Mouse (Mus musculus) heart, embryonic 14.5 days (tissue): ENCODE results near the gene Spaca7. TPM values are rescaled to one million over a fixed set of nuclear protein-coding genes. Genes with fewer than 3 reads are reported as not detected.

Experiments used
- ATAC-seq: fragments of 200-750 bp; cut with Nextera tagmentation; 2 replicates; pipeline ENCODE4 v1.8.0; 2017; ENCODE audit warnings: low read depth, moderate TSS enrichment; ENCODE audit not compliant: insufficient number of reproducible peaks, insufficient read depth, low FRiP score
- H3K27ac ChIP-seq, 2 experiments: fragments of 200-500 bp in 1 of 2; fragments of 300-500 bp in 1 of 2; sonication (generic) in 1 of 2; replicated peaks in 1 of 2; 2 replicates each; pipeline ENCODE4 v1.5.1; 2012 to 2014; ENCODE audit warnings: low read depth in 2 of 2, low read length in 2 of 2, control low read depth in 1 of 2, mild to moderate bottlenecking in 1 of 2, mixed read lengths in 1 of 2; ENCODE audit not compliant: control insufficient read depth in 1 of 2, insufficient read depth in 1 of 2
- H3K27me3 ChIP-seq: fragments of 300-500 bp; sonication (generic); 2 replicates; pipeline ENCODE4 v1.6.1; 2014; ENCODE audit warnings: mild to moderate bottlenecking, low read length, control low read depth; ENCODE audit not compliant: control insufficient read depth, insufficient read depth
- H3K36me3 ChIP-seq: fragments of 300-500 bp; sonication (generic); 2 replicates; pipeline ENCODE4 v1.6.1; 2014; ENCODE audit warnings: mild to moderate bottlenecking, control low read depth, low read length, mixed read lengths; ENCODE audit not compliant: control insufficient read depth, insufficient read depth
- H3K4me1 ChIP-seq, 2 experiments: fragments of 200-500 bp in 1 of 2; fragments of 300-500 bp in 1 of 2; sonication (generic) in 1 of 2; 2 replicates each; pipeline ENCODE4 v1.6.1; 2012 to 2014; ENCODE audit warnings: low read length in 2 of 2, control low read depth in 1 of 2, mixed read lengths in 1 of 2; ENCODE audit not compliant: control insufficient read depth in 2 of 2, insufficient read depth in 2 of 2
- H3K4me2 ChIP-seq: fragments of 300-500 bp; sonication (generic); 2 replicates; pipeline ENCODE4 v1.6.1; 2014; ENCODE audit warnings: mild to moderate bottlenecking, low read length
- H3K4me3 ChIP-seq, 2 experiments: fragments of 200-500 bp in 1 of 2; fragments of 300-500 bp in 1 of 2; sonication (generic) in 1 of 2; 2 replicates each; pipeline ENCODE4 v1.5.1; 2012 to 2014; ENCODE audit warnings: low read length in 2 of 2, mild to moderate bottlenecking in 2 of 2, control low read depth in 1 of 2, low read depth in 1 of 2, moderate library complexity in 1 of 2; ENCODE audit not compliant: control insufficient read depth in 1 of 2, insufficient read depth in 1 of 2
- H3K9ac ChIP-seq: fragments of 300-500 bp; sonication (generic); 2 replicates; pipeline ENCODE4 v1.6.1; 2014; ENCODE audit warnings: mild to moderate bottlenecking, low read length
- H3K9me3 ChIP-seq: fragments of 300-500 bp; sonication (generic); 2 replicates; pipeline ENCODE4 v1.6.1; 2016; ENCODE audit warnings: low read length, control low read depth; ENCODE audit not compliant: control insufficient read depth
- WGBS: fragments of 180-500 bp; shearing (Covaris S2); extraction: QIAGEN DNeasy Blood & Tissue Kit; methylation state at CpG from one replicate; pipeline ENCODE4 v1.1.7; 2014; 5-methylcytosine and 5-hydroxymethylcytosine counted together
- polyA plus RNA-seq: library from polyadenylated mRNA; unstranded; fragments of >200 nt; fragmentation: Nextera tagmentation; extraction: Ambion mirVana; gene quantifications from 2 replicates; pipeline ENCODE4 v1.2.1, GENCODE M21; 2014

Spaca7 gene
- polyA plus RNA-seq, 1 experiment from 2014 or later, result not detected

DNA sequence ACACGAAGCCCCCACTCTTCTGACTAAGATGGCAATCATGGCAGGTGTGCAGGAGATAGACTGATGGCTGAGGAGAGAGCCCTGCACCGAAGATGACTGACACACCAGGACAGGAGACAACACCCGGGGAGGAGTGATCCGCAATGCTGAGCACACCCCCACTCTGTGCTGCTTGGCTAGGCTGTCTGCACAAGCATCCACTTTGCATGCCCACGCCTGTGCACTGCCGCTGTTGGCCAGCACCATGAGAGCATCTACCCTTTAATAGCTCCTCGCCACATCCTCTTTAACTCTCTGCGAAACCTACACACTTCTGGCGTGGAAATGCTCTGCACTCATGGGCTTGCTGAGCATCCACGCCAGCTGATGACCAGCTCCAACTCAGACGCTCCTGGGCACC, 65.6 kb downstream of the Spaca7 start:
- no peak for ATAC-seq
- Histone ChIP-seq H3K9me3 (no peaks in the 10 kb centered on the region), H3K27me3 (no peaks in the 10 kb centered on the region), H3K27ac (no peak overlapping the region), H3K4me3 (no peak overlapping the region), H3K36me3 (peaks cover 88% of the 10 kb centered on the region), H3K9ac (no peak overlapping the region), H3K4me2 (no peak overlapping the region), H3K4me1 (no peaks in the 10 kb centered on the region)
- WGBS, result 89% methylated on average over 11 of the region's 11 CpGs

GRCm38 (mm10) chr8:12641527-12641926, 68.7 kb downstream of the Spaca7 start:
- no peaks in the 10 kb centered on the region for H3K9me3 ChIP-seq
- no peak overlapping the region for H3K4me2 ChIP-seq
- H3K27me3 ChIP-seq, result no peaks in the 10 kb centered on the region
- peaks cover 71% of the 10 kb centered on the region for H3K36me3 ChIP-seq
- 94% methylated on average over 6 of the region's 6 CpGs for WGBS
- no peak for ATAC-seq
- H3K27ac ChIP-seq, result no peak overlapping the region
- no peak overlapping the region for H3K4me3 ChIP-seq
- no peaks in the 10 kb centered on the region for H3K4me1 ChIP-seq
- no peak overlapping the region for H3K9ac ChIP-seq

GRCm38 (mm10) chr8:12644341-12644740, 71.5 kb downstream of the Spaca7 start:
- H3K9ac ChIP-seq, result no peak overlapping the region
- no peaks in the 10 kb centered on the region for H3K4me1 ChIP-seq
- no peak overlapping the region for H3K4me2 ChIP-seq
- no peak overlapping the region for H3K4me3 ChIP-seq
- no peaks in the 10 kb centered on the region for H3K9me3 ChIP-seq
- ATAC-seq, result no peak
- H3K27me3 ChIP-seq, result no peaks in the 10 kb centered on the region
- no peak overlapping the region for H3K27ac ChIP-seq
- H3K36me3 ChIP-seq, result peaks cover 70% of the 10 kb centered on the region
- WGBS, result 74% methylated on average over 8 of the region's 8 CpGs

- Histone ChIP-seq H3K36me3 (peaks cover 70% of the 10 kb centered on the region), H3K27me3 (no peaks in the 10 kb centered on the region), H3K9me3 (no peaks in the 10 kb centered on the region), H3K27ac (no peak overlapping the region), H3K4me3 (no peak overlapping the region), H3K4me1 (no peaks in the 10 kb centered on the region), H3K4me2 (no peak overlapping the region), H3K9ac (no peak overlapping the region)
- no peak for ATAC-seq
- 48% methylated on average over 7 of the region's 7 CpGs for WGBS
Measured at GRCm38 (mm10) chr8:12644894-12645293, 72.1 kb downstream of the Spaca7 start.

GRCm38 (mm10) chr8:12646536-12646935, 73.7 kb downstream of the Spaca7 start:
- Histone ChIP-seq H3K4me1 (peaks cover 0 to 4% of the 10 kb centered on the region in 2 experiments; a peak in 2 of 4 replicates), H3K27me3 (no peaks in the 10 kb centered on the region), H3K27ac (no peak overlapping the region), H3K4me2 (no peak overlapping the region), H3K4me3 (no peak overlapping the region), H3K9ac (no peak overlapping the region), H3K36me3 (peaks cover 70% of the 10 kb centered on the region), H3K9me3 (no peaks in the 10 kb centered on the region)
- no peak for ATAC-seq
- 76% methylated on average over 4 of the region's 4 CpGs for WGBS

- Histone ChIP-seq H3K27me3 (no peaks in the 10 kb centered on the region), H3K9me3 (no peaks in the 10 kb centered on the region), H3K27ac (no peak overlapping the region), H3K9ac (no peak overlapping the region), H3K4me2 (no peak overlapping the region), H3K36me3 (peaks cover 79% of the 10 kb centered on the region), H3K4me1 (peaks cover 0 to 4% of the 10 kb centered on the region in 2 experiments; a peak in 3 of 4 replicates), H3K4me3 (no peak overlapping the region)
- 88% methylated on average over 4 of the region's 4 CpGs for WGBS
- no peak for ATAC-seq
Measured at GRCm38 (mm10) chr8:12648951-12649350, 76.1 kb downstream of the Spaca7 start.

Other genes with a start within 250 kb of the Spaca7 start
- gene Sox1, start 177.7 kb upstream of the Spaca7 start, polyA plus RNA-seq, result not detected in 2 replicates
- gene Tubgcp3, start 99.2 kb downstream of the Spaca7 start, polyA plus RNA-seq, result 27.3 and 29.2 TPM in 2 replicates
- gene Atp11a, start 184.0 kb downstream of the Spaca7 start, polyA plus RNA-seq, result 19.9 and 21.7 TPM in 2 replicates